Mouse (Mus musculus): ENCODE data around the gene Ppie.

The Ppie gene

GRCm38 (mm10) chr4:123092621-123093020 is 47.1 kb downstream of the Ppie start:
- CTCF ChIA-PET, result no interaction called here
- POLR2A ChIA-PET, result interaction anchor here in 1 of 4 experiments (1.0 kb wide), 1 partner anchor 12 kb away, joined by 3 read pairs; no protein-coding TSS in a partner anchor

- ChIA-PET POLR2A (no interaction called here), CTCF (interaction anchor here in 2 of 4 experiments (0.6 to 1.1 kb wide), 5 partner anchors 76 to 173 kb away, joined by 3 to 4 read pairs (median 3); partner anchors contain the start of gene Mycl (in 1 of the 2))
These were observed 53.4 kb downstream of the Ppie start for GRCm38 (mm10) chr4:123086381-123086780.

- POLR2A ChIA-PET, result interaction anchor here in 1 of 4 experiments (0.6 kb wide), 1 partner anchor 55 kb away, joined by 3 read pairs; the partner anchor contains the start of gene Ppie
- CTCF ChIA-PET, result interaction anchor here in 3 of 4 experiments (0.6 to 1.0 kb wide), 4 partner anchors 87 to 178 kb away, joined by 3 read pairs; no protein-coding TSS in a partner anchor
These were observed 54.5 kb downstream of the Ppie start for GRCm38 (mm10) chr4:123085290-123085689.

- CTCF ChIA-PET, result interaction anchor here in 1 of 4 experiments (1.1 kb wide), 1 partner anchor 275 kb away, joined by 4 read pairs; no protein-coding TSS in a partner anchor
- POLR2A ChIA-PET, result no interaction called here
These were observed 56.3 kb downstream of the Ppie start for GRCm38 (mm10) chr4:123083323-123083902.

GRCm38 (mm10) chr4:123082283-123083163 is 57.2 kb downstream of the Ppie start:
- ChIA-PET POLR2A (interaction anchor here in 1 of 4 experiments (0.6 to 1.0 kb wide), 3 partner anchors 55 to 1585 kb away, joined by 5 to 9 read pairs (median 8); partner anchors contain the start of gene Mycl), CTCF (interaction anchor here (0.6 to 3.6 kb wide), 20 partner anchors 11 to 1970 kb away, joined by 3 to 31 read pairs (median 4); partner anchors contain the start of gene Mycl (in 4 of the 4))

GRCm38 (mm10) chr4:123080791-123081190 is 59.0 kb downstream of the Ppie start:
- POLR2A ChIA-PET, result interaction anchor here in 3 of 4 experiments (0.6 to 1.6 kb wide), 5 partner anchors 9 to 86 kb away, joined by 3 to 6 read pairs (median 4); partner anchors contain the start of gene Mycl (in 1 of the 3)
- CTCF ChIA-PET, result interaction anchor here (0.7 to 3.6 kb wide), 10 partner anchors 9 to 171 kb away, joined by 3 to 31 read pairs (median 8); partner anchors contain the start of gene Mycl (in 3 of the 4)

- POLR2A ChIA-PET, result interaction anchor here in 1 of 4 experiments (1.0 kb wide), 1 partner anchor 115 kb away, joined by 4 read pairs; no protein-coding TSS in a partner anchor
- CTCF ChIA-PET, result no interaction called here
These were observed 61.5 kb downstream of the Ppie start for GRCm38 (mm10) chr4:123078231-123078630.

Data from embryonic stem cell, embryonic (primary cell).